Mouse (Mus musculus): ENCODE data around the gene Fam45a. TPM values are rescaled to one million over a fixed set of nuclear protein-coding genes. Genes with fewer than 3 reads are reported as not detected.

The Fam45a gene
- 28.9 and 31.2 TPM in 2 replicates for polyA plus RNA-seq (2012; rRNA removed)

DNA sequence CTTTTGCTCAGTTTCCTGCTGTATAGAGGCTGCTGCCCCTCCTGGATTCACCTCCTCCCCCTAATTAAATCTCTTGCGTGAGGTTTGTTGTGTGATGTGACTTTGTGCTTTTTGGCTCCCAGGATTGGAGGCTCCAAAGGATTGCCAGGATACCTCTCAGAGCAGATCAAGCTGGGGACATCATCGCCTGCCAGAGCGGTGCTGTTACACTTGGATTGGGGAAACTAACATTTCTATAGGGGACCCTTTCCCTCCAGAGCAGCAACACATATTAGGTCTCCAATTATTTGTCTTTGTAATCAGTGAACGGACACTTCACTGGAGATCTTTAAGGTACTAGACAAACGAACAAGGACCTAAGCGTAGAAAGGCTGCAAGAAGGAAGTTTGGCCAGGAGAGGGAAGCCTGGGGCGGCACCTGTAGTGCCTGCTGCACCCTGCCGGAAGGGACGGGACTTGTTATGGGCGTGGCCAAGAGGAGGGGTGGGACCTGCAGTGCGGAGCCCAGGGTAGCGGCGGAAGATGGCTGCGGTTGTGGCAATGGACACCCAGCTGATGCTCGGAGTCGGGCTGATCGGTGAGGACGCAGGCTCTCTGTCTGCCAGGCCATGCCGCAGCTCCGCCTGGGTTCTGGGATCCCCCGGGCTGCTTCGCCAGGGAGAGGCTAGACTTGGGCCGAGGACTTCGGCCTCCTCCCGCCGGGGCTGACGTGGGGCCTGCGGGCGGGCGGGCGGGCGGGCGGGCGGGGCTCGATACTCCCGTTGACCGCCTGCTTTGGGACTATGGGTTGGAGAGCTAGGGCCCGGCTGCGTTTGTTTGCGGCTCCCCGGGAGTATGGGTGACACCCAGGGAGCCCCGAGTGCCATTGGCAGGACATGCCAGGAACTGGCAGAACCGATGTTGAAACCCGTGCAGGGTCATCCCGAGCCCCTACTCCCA is at the start of gene Fam45a:
Gene Fam45a (plus strand): TSS at position 488 of the 938 bp plus-strand sequence.
- TF ChIP-seq CTCF (IDR thresholded peaks at IDR 0.05; ENCODE audit: borderline replicate concordance, extremely low read depth, insufficient read depth, insufficient read length) (peak; percentile 76), POLR2A (IDR thresholded peaks at IDR 0.05; ENCODE audit: borderline replicate concordance, extremely low read depth, insufficient read depth, insufficient read length, poor library complexity, severe bottlenecking) (peak; percentile 69; the same call in 1 of the 2 replicates)
- peak; percentile 97 for DNase-seq (ENCODE audit: low read depth)

DNA sequence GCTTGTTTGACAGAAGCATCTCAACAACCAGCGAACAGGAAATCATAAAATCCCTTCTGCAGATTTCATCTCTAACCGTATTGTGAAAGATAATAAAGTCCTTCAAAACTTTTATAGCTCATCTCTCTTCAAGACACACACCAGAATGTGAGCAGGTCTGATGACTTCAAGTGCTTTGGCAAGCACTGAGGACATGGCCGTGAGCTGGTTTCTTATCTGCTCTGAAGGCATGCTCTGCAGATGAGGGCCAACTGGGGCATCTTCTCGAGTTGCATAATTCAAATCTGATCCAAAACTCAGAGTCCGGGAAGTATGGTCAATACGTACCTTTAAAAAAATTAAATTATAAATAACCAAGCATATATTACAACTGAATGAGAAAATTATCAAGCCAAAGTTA is 38.0 kb upstream of the Fam45a start:
- no peak for DNase-seq (ENCODE audit: low read depth)
- no peak for TF ChIP-seq CTCF (IDR thresholded peaks at IDR 0.05; ENCODE audit: borderline replicate concordance, extremely low read depth, insufficient read depth, insufficient read length)
- no peak for TF ChIP-seq POLR2A (IDR thresholded peaks at IDR 0.05; ENCODE audit: borderline replicate concordance, extremely low read depth, insufficient read depth, insufficient read length, poor library complexity, severe bottlenecking)

- TF ChIP-seq CTCF (IDR thresholded peaks at IDR 0.05; ENCODE audit: borderline replicate concordance, extremely low read depth, insufficient read depth, insufficient read length): no peak
- TF ChIP-seq POLR2A (IDR thresholded peaks at IDR 0.05; ENCODE audit: borderline replicate concordance, extremely low read depth, insufficient read depth, insufficient read length, poor library complexity, severe bottlenecking): no peak
- DNase-seq (ENCODE audit: low read depth): no peak
These were observed 29.4 kb upstream of the Fam45a start for GRCm38 (mm10) chr19:60782034-60782433.

- no peak for TF ChIP-seq POLR2A (IDR thresholded peaks at IDR 0.05; ENCODE audit: borderline replicate concordance, extremely low read depth, insufficient read depth, insufficient read length, poor library complexity, severe bottlenecking)
- TF ChIP-seq CTCF (IDR thresholded peaks at IDR 0.05; ENCODE audit: borderline replicate concordance, extremely low read depth, insufficient read depth, insufficient read length): no peak
- DNase-seq (ENCODE audit: low read depth): no peak
These were observed 26.7 kb upstream of the Fam45a start for GRCm38 (mm10) chr19:60784712-60785111.

GRCm38 (mm10) chr19:60787465-60788150 is 23.8 kb upstream of the Fam45a start:
- no peak for DNase-seq (ENCODE audit: low read depth)
- TF ChIP-seq CTCF (IDR thresholded peaks at IDR 0.05; ENCODE audit: borderline replicate concordance, extremely low read depth, insufficient read depth, insufficient read length) (no peak), POLR2A (IDR thresholded peaks at IDR 0.05; ENCODE audit: borderline replicate concordance, extremely low read depth, insufficient read depth, insufficient read length, poor library complexity, severe bottlenecking) (no peak)

DNA sequence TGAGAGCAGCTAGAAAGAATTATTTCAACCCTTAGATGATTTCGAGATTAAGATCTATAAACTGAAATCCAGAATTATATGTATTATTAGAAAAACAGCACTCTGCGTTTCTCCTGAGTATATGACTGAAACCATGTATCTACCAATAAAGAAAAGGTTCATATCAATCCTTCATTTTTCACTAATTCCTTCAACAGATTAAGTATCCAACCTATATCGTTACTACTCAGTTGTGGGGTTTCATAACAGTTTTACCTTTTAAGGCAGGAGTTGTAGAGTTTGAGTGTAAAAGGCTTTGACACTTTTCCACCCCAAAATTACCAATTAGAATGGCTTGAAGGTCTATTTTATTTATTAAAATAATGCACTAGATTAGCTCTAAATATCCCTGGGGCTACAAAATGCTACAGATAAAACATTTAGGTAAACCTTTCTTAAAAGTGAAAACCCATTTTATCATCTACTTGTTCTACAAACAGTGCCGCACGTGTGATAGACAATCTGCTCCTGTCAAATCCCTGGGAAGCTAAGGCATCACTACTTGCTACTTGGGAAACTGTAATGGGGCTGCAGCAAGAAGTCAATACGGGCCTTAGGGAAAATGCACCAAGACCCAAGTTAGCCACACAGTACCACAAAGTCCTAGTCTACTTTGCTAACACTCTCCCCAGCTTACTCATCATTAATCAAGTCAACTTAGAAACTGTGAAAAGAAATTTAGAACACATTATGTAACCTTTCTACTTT is 23.0 kb upstream of the Fam45a start:
- TF ChIP-seq POLR2A (IDR thresholded peaks at IDR 0.05; ENCODE audit: borderline replicate concordance, extremely low read depth, insufficient read depth, insufficient read length, poor library complexity, severe bottlenecking) (no peak), CTCF (IDR thresholded peaks at IDR 0.05; ENCODE audit: borderline replicate concordance, extremely low read depth, insufficient read depth, insufficient read length) (no peak)
- peak; percentile 2 for DNase-seq (ENCODE audit: low read depth)

DNA sequence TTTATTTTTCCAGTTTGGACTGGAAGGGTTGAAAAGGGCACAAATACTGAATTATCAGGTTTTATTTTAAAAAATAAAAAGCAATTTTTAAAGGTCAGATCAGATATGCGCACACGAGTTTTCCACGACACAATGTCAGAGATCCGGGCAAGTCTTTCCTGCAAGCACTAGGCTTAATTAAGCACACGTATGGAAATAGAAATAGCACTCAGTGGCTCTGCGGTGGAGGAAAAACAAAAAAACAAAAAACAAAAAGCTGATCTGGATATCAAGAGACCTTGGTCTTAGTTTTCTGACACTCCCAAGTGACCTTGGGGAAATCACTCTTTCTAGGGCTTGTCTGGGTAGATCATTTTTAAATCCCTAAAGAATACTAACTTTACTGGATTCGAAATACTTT is 21.9 kb upstream of the Fam45a start:
- TF ChIP-seq POLR2A (IDR thresholded peaks at IDR 0.05; ENCODE audit: borderline replicate concordance, extremely low read depth, insufficient read depth, insufficient read length, poor library complexity, severe bottlenecking) (no peak), CTCF (IDR thresholded peaks at IDR 0.05; ENCODE audit: borderline replicate concordance, extremely low read depth, insufficient read depth, insufficient read length) (no peak)
- DNase-seq (ENCODE audit: low read depth): no peak

- TF ChIP-seq POLR2A (IDR thresholded peaks at IDR 0.05; ENCODE audit: borderline replicate concordance, extremely low read depth, insufficient read depth, insufficient read length, poor library complexity, severe bottlenecking) (no peak), CTCF (IDR thresholded peaks at IDR 0.05; ENCODE audit: borderline replicate concordance, extremely low read depth, insufficient read depth, insufficient read length) (no peak)
- DNase-seq (ENCODE audit: low read depth): no peak
These were observed 21.4 kb upstream of the Fam45a start for GRCm38 (mm10) chr19:60789919-60790506.

- TF ChIP-seq CTCF (IDR thresholded peaks at IDR 0.05; ENCODE audit: borderline replicate concordance, extremely low read depth, insufficient read depth, insufficient read length): no peak
- TF ChIP-seq POLR2A (IDR thresholded peaks at IDR 0.05; ENCODE audit: borderline replicate concordance, extremely low read depth, insufficient read depth, insufficient read length, poor library complexity, severe bottlenecking): peak; percentile 99
- DNase-seq (ENCODE audit: low read depth): peak; percentile 97
These were observed 20.7 kb upstream of the Fam45a start, which contains the start of gene Eif3a for GRCm38 (mm10) chr19:60790551-60791161. Gene Eif3a (minus strand): TSS chr19:60790658.

DNA sequence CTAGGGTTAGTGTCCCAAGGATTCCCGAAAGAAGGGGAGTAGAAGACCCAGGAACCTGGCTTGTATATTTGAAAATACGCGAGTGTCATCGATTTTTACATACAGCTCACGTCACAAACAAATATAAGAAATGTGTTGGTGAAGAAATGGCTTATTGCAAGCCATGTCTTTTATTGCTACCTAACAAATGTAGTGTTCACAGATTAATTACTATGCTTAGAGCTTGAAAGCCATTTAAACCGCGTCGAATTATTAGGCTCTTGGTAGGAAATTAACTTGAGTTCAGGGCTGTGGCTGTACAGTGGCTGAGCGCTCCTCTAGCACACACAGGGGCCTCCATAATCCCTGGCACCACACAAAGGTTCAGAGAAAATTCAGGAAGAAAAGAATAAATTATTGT is 20.2 kb upstream of the Fam45a start:
- no peak for DNase-seq (ENCODE audit: low read depth)
- TF ChIP-seq POLR2A (IDR thresholded peaks at IDR 0.05; ENCODE audit: borderline replicate concordance, extremely low read depth, insufficient read depth, insufficient read length, poor library complexity, severe bottlenecking) (no peak), CTCF (IDR thresholded peaks at IDR 0.05; ENCODE audit: borderline replicate concordance, extremely low read depth, insufficient read depth, insufficient read length) (no peak)
